Mouse (Mus musculus): ENCODE data around the gene Kcnq2.

- no peak for TF ChIP-seq CTCF (IDR thresholded peaks at IDR 0.05; ENCODE audit: borderline replicate concordance, control insufficient read depth, extremely low read depth, insufficient read depth, low read length, poor library complexity)
- TF ChIP-seq POLR2A (IDR thresholded peaks at IDR 0.05; ENCODE audit: control insufficient read depth, extremely low read depth, insufficient read depth, low read length, poor library complexity) = no peak
Measured at GRCm38 (mm10) chr2:181160821-181161220, 25.7 kb upstream of the Kcnq2 start.
